Comparison of ENCODE assay signal across 18 mouse cellular contexts in the genomic region with DNA sequence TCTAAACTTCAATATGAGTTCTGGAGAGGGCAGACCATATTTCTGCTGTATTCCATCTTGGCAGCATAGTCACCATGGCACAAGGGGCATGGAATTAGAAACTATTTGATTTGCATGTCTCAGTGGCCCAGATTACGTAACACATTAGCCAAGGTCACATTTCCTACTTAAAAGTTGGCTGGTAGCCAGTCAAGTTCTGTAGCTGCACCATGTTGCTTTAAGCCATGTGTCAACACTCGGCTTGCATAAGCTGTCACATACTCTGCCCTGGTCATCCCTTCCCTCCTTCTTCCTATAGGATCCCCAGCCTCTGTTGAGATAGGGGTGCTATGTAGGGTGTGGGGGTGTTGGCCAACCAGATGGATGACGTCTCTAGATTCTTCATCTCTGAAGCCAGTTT.
DNase-seq lines count a peak whose midpoint lies in the region; ATAC-seq and TF ChIP-seq lines count a peak whose summit lies in the region.
"Had no signal": no experiment of that assay in that cellular context is flagged by ENCODE, and none has a peak within 500 bp of the region (broad histone marks: within the 10 kb centered on the region; RNA-seq: fewer than 3 reads in every experiment).

No protein-coding gene starts in this region.

- peak; percentile 17 for DNase-seq in adrenal gland, postnatal 10 days
- no peak for DNase-seq in adrenal gland, adult 8-10 months
- DNase-seq in kidney, adult 9 months = peak; percentile 61
- DNase-seq in kidney, postnatal 4 days = no peak
- DNase-seq in lung, embryonic 14.5 days = peak; percentile 32
- no peak for DNase-seq in lung, postnatal 14 days
- no peak for DNase-seq in testis, postnatal 10 days (ENCODE audit: low spot score)
- DNase-seq: cerebellum, adult 11-12 months; cerebellum, postnatal 25 days; gastrocnemius, postnatal 14 days; layer of hippocampus, adult 9-11 months; midbrain, embryonic 14.5 days; thymus, postnatal 36 days had no signal

- H3K27me3 ChIP-seq in lung, embryonic 14.5 days (ENCODE audit: insufficient read depth, low read length) = no peaks in the 10 kb centered on the region
- H3K27me3 ChIP-seq: limb, embryonic 13.5 days; neural tube, embryonic 15.5 days had no signal

- H3K4me1 ChIP-seq in lung, embryonic 14.5 days (ENCODE audit: insufficient read depth) = no peaks in the 10 kb centered on the region
- H3K4me1 ChIP-seq: heart, embryonic 10.5 days; limb, embryonic 13.5 days; neural tube, embryonic 15.5 days had no signal

- TF ChIP-seq CTCF in lung, embryonic 14.5 days (IDR thresholded peaks at IDR 0.05; ENCODE audit: low read depth) = no peak

- H3K9ac ChIP-seq in lung, embryonic 14.5 days = no peak overlapping the region
- H3K9ac ChIP-seq: limb, embryonic 13.5 days; neural tube, embryonic 15.5 days had no signal

- no peak overlapping the region for H3K4me2 ChIP-seq in lung, embryonic 14.5 days
- H3K4me2 ChIP-seq: limb, embryonic 13.5 days; neural tube, embryonic 15.5 days had no signal

- WGBS in lung, embryonic 14.5 days = 43% methylated on average over 3 of the region's 3 CpGs

- H3K36me3 ChIP-seq in lung, embryonic 14.5 days (ENCODE audit: insufficient read depth) = no peaks in the 10 kb centered on the region
- H3K36me3 ChIP-seq: heart, embryonic 10.5 days; limb, embryonic 13.5 days; neural tube, embryonic 15.5 days had no signal

- no peak overlapping the region for H3K4me3 ChIP-seq in lung, embryonic 14.5 days (ENCODE audit: low read depth, low read length)
- H3K4me3 ChIP-seq: heart, embryonic 10.5 days; limb, embryonic 13.5 days; myocyte; neural tube, embryonic 15.5 days had no signal

- no peak for ATAC-seq in lung, embryonic 14.5 days (ENCODE audit: insufficient read depth)
- ATAC-seq: hindbrain, postnatal 0 days had no signal

- H3K9me3 ChIP-seq in lung, embryonic 14.5 days (ENCODE audit: low read depth, low read length) = no peaks in the 10 kb centered on the region
- H3K9me3 ChIP-seq: heart, embryonic 10.5 days; limb, embryonic 13.5 days; neural tube, embryonic 15.5 days had no signal

- H3K27ac ChIP-seq in lung, embryonic 14.5 days (ENCODE audit: low read depth) = no peak overlapping the region
- H3K27ac ChIP-seq: heart, embryonic 10.5 days; hindbrain, postnatal 0 days; limb, embryonic 13.5 days; neural tube, embryonic 15.5 days had no signal

Comparison
In these comparisons a context has a peak if more than half of its experiments do, and no peak if none do; other contexts are left out.
1. DNase-seq: peak in adrenal gland, postnatal 10 days (single experiment), kidney, adult 9 months (single experiment) and lung, embryonic 14.5 days (single experiment); none in adrenal gland, adult 8-10 months (single experiment), kidney, postnatal 4 days (0 of 2), lung, postnatal 14 days (single experiment) and testis, postnatal 10 days (single experiment).